Mouse (Mus musculus) splenic B cell, adult 2 months (primary cell): ENCODE results near the gene Odf3b.

ENCODE experiments used
- DNase-seq: peaks from one replicate; pipeline ENCODE4 v3.0.0-alpha.2; 2011; ENCODE audit warnings: low read depth, low spot score
- H3K27me3 ChIP-seq: 2 replicates; pipeline ENCODE4 v1.6.1; 2012; ENCODE audit warnings: mild to moderate bottlenecking, low read length, moderate library complexity, mixed read lengths; ENCODE audit not compliant: control insufficient read depth, poor library complexity, insufficient read depth, severe bottlenecking
- H3K36me3 ChIP-seq: 2 replicates; pipeline ENCODE4 v1.6.1; 2012; ENCODE audit warnings: mild to moderate bottlenecking, low read length, moderate library complexity, mixed read lengths; ENCODE audit not compliant: control insufficient read depth, poor library complexity, insufficient read depth, severe bottlenecking

The Odf3b gene

DNA sequence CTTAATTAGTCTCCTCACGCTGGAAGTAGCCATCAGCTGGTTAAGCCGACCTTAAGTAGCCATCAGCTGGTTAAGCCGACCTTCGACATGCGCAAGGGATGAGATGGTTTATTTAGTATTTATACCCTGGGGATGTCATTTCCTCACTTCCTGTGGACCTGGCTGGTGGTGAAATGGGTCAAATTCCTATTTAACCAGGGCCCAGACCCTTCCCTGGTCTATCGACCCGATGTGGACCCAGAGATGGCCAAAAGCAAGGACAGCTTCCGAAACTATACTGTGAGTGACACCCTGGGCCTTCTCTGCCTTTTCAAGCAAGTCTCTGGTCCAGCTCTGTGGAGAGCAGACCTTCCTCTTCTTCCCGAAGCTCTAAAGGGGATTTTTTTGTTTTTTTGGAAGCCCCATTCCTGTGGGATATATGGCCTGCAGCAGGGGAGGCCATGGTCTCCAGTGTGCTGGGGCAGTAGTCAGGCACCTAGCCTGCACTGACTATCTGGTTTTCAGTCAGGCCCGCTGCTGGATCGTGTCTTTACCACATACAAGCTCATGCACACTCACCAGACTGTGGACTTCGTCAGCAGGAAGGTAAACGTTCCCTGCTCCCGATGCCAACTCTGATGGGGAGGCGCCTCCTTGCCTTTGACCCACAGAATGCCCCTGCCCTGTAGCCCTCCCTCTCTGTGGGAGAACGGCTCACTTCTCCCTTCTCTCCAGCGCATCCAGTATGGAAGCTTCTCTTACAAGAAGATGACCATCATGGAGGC lies 44.1 kb downstream of the Odf3b start:
- H3K36me3 ChIP-seq = no peaks in the 10 kb centered on the region
- no peak for DNase-seq
- H3K27me3 ChIP-seq = no peaks in the 10 kb centered on the region

- Histone ChIP-seq H3K27me3 (no peaks in the 10 kb centered on the region), H3K36me3 (no peaks in the 10 kb centered on the region)
- no peak for DNase-seq
Observed at GRCm38 (mm10) chr15:89334271-89334670, 44.8 kb downstream of the Odf3b start, which contains the start of gene Miox. Miox (plus strand) TSS chr15:89334398.
